Mouse (Mus musculus): ENCODE measurements around the gene Cpne9.

DNA sequence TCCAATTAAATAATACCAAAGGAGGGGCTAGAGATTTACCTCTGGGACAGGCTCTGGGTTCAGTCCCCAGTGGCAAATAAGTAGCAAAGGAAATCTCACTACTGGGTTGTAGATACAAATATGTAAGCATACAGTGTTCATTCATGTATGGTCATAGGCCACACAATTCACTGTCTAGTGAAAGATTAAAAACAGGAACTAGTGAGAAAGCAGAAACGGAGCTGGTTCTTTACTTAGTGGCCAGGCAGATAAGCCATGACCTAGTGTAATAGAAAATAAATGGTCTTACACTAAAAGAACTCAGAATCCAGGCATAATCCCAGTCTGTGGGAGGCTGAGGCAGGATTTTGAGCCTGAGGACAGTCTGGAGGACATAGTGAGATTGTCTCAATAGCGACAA is 36.5 kb upstream of the Cpne9 start:
- TF ChIP-seq POLR2A (IDR thresholded peaks at IDR 0.05; ENCODE audit: insufficient read depth, low read depth, low read length) (no peak), CTCF (IDR thresholded peaks at IDR 0.05; ENCODE audit: insufficient read depth, low read depth, low read length) (no peak)

All from olfactory bulb, adult 2 months (tissue).